Mouse (Mus musculus): ENCODE results near the gene Gabra4. TPM values are rescaled to one million over a fixed set of nuclear protein-coding genes. Genes with fewer than 3 reads are reported as not detected.
"Not testable (repeated sequence)": the region's sequence is repeated elsewhere in the genome, so short reads cannot be mapped to it uniquely, and the experiment has no call there.

Gene Gabra4
- total RNA-seq (2021) = not detected
- long read RNA-seq, experiment 1 = 0 reads
- long read RNA-seq, experiment 2 = 0 reads

GRCm38 (mm10) chr5:71658115-71658497 lies at the start of gene Gabra4:
TSS of gene Gabra4 (minus strand) at chr5:71658308.
- DNase-seq = no peak

DNA sequence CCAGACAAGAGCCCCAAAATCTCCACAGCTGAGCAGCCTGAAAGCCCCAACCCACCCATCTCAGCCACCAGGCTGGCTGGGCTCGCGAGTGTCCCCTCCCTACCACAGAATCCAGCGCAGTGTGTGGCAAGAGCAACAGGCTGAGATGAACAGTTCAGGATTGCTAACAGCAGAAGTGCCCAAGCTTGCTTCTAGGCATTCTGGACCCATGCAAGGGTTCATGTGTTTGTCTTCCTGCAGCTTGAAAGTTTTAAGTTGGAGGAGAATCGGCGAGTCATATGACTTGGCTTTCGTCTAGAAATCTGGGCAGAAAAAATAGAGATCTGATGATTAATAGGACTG lies 43.1 kb upstream of the Gabra4 start:
- no peak for DNase-seq

DNA sequence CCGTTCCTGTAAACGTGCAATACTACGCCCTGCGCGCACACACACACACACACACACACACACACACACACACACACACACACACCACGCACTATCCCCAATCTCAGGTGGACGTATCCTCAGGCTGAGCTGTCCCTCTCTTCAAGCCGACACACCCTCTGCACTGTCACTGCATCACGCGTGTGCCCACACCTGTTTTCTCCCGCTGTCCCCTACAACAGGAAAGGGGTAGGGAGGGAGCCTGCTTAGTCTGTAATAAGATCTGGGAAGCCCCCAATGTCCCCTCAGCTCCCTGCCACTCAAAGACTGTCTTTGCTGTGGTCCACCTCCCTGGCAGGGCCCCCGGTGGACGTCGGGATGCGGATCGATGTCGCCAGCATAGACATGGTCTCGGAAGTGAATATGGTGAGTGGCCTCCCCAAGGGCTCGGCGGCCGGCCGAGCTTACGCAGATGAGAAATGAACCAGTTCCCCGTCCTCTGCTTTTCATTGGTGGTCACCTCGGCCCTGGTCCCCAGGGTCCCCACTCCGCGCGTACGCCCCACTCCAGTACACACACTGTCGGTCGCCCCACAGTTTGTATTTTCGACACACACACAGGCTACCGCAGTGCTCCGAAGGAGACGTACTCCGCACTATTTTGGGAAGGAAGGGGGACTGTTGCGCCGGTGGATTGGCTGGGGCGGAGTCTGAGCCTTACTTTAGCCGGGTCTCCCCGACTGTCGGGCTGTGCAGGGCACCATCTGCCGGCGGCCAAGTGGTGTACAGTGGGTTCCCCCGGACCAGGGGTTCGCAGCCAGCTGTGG lies 42.6 kb upstream of the Gabra4 start:
- peak; percentile 8 for DNase-seq

- no peak for DNase-seq
Observed at GRCm38 (mm10) chr5:71699696-71700467, 41.8 kb upstream of the Gabra4 start.

DNA sequence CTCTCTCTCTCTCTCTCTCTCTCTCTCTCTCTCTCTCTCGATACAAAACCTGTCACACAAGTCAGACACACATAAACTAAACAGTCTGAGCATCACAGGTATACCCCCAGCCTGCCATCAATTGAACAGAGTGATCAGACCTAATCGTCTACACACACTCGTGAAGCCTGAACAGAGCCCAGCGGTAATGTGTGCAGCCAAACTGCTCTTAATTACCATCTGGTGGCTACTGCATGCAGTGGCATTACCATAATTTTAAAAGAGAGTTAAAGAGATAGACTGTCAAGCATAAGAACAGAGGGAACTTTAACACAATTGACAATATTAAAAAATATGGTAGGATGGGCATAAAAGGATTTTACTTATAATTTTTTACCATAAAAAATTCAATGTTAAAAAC lies 7.5 kb upstream of the Gabra4 start:
- no peak for DNase-seq

DNA sequence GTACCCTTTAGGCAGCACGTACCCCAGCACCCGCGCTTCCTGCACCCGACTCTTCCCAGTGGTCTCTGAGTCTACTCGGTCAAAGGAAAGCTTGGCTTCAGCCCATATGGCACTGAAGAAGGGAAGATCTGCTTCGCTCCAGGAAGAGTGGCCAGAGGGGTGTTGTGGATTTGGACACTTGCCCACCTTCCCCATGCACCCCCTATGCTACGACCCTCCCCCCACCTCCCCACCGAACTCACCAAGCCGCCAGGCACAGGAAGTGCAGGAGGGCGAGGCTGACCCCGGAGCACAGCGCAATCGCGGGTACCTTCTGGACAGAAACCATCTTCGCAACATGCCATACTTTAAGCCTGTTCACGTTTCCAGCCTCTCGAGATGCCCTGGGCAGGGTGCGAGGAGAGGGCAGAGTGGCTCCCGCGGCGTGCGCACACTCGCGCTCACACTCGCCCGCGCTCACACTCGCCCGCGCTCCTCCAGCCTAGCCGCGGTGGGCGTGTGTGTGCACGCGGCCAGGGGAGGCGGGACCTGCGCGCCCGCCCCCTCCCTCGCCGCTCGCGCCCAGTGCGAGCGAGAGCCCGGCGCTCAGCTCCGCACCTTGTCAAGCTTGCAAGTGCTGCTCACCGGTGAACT lies 510 bp downstream of the Gabra4 start, which contains the start of gene Gabrb1:
Gabrb1 (plus strand) TSS at position 632 of the 633 bp plus-strand sequence.
- DNase-seq = no peak

DNA sequence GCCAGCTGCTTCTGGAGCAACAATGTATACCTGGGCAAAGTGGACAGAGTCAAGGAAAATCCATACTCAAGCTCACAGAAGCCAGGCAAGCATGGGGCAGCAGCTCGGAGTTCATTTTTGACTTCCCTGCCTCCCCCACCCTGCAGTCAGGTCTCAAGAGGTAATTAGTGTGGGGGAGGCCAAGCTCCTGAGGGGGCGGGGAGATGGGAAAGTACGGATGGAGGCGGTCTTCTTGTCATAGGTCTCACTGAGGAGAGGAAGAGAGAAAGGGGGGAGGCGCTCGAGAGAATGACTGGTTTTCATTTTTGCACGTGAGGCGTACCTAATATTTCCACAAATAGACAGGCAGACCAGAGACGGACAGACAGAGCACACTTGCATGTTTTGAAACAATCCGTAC lies 1.3 kb downstream of the Gabra4 start:
- DNase-seq = no peak

DNA sequence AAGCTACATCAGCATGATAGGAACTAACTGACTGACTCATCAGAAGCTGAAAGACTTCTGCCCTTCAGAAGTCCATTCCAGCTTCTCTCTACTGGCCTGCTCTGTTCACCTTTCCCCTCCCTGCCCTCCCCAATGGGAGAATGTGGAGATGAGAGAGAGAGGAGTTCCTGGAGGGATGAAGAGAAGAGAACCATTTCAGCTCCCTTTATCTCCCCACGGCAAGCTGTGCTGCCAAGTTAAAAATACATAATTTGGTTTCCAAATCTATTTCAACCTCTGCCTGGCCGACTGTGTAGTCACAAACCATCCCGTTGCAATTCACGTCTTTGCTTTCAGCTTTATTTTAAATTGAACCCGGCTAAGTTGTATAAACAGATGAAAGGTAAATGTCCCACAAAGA lies 4.1 kb downstream of the Gabra4 start:
- no peak for DNase-seq

- DNase-seq = no peak
Observed at GRCm38 (mm10) chr5:71648108-71648507, 10.0 kb downstream of the Gabra4 start.

GRCm38 (mm10) chr5:71639804-71640203 lies 18.3 kb downstream of the Gabra4 start:
- no peak for DNase-seq

GRCm38 (mm10) chr5:71627820-71628219 lies 30.3 kb downstream of the Gabra4 start:
- DNase-seq = no peak

DNA sequence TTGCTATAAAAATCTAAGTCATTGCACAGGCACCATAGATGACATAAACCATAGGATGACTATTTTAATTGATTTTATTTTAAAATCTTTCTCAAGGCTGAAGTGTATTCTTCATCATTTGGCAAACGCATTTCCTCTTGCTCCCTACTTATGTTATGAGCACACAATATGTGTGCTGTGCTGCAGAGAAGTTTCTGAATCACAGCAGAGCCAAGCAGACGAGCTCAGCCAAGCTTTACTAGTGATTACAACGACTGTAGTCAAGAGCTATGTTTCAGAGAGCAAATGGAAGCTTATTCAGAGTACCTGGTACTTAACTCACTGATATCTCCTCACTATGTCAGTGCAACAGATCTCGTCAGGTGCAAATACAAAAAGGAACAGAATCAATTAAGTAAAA lies 41.4 kb downstream of the Gabra4 start:
- no peak for DNase-seq

DNA sequence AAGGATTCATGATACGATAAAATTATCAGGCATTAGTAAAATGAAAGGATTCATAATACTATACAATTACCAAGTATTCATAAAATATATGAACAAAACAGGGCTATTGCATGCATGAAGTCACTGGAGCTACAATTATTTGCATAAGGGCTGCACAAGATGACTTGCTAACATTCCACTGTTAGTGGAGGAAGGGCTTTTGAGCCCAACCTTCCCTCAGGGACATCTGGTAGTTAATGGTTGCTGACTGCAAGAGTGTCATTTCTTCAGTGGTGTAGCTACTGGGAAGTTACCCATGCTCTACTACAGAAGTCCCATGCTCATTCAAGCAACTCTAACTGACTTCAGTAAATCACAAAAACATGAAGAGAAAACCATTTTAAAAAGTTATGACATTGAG lies 43.8 kb downstream of the Gabra4 start:
- DNase-seq = no peak

- DNase-seq = no peak
Observed at GRCm38 (mm10) chr5:71608735-71609134, 49.4 kb downstream of the Gabra4 start.

GRCm38 (mm10) chr5:71606907-71607306 lies 51.2 kb downstream of the Gabra4 start:
- no peak for DNase-seq

DNA sequence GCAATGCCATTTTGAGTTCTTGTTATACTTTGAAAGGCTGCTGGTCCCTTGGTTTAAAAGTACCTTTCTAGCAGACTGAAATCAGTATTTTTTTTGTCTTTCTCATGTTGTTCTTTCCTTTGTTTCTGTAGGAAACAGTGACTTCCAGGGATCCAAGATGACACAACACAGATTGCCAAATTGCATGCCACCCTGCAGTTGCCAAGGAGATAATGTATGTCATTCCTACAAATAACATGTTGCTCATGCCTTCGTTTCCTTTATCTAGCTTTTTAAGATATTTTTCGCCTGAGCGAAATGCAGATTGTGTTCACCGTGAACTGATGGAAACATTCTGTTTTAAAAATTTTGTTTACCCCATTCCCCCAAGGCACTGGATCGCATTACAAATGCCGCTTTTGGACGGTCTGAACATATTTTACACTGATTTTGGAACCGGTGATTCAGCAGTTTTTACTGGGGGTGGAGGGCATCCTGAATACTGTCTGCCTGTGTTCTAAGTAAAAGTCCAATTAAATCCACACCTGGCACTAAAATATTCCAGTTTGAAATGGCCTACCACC lies 53.9 kb downstream of the Gabra4 start:
- no peak for DNase-seq

GRCm38 (mm10) chr5:71595321-71595720 lies 62.8 kb downstream of the Gabra4 start:
- DNase-seq = no peak

DNA sequence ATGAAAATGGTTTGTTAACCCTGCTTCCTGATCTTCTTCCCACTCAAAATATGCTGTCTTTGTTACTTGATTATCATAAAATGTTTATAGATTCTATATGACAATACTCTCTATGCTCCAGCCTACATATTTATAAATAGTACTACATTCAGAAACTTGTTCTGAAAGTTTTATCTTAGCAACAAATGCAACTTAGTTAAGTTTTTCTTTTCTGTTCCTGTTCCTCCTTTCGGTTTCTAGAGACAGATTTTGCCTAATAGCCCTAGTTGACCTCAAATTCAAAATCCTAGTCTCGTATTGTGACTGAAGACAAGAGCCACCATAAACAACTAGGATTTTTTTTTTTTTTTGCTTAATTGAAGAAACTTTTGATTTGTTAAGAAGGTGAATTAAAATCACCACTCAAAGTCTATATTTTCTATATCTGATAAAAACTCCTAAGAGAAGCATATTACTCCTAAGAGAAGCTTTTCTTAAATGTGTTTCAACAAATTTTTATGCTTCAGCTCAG lies 64.3 kb downstream of the Gabra4 start:
- DNase-seq = no peak

- DNase-seq = no peak
Observed at GRCm38 (mm10) chr5:71571646-71572237, 86.4 kb downstream of the Gabra4 start.

- no peak for DNase-seq
Observed at GRCm38 (mm10) chr5:71548079-71548478, 110.0 kb downstream of the Gabra4 start, which contains the start of gene Cox7b2. TSS of gene Cox7b2 (minus strand) at chr5:71548205.

- no peak for DNase-seq
Observed at GRCm38 (mm10) chr5:71545554-71545953, 112.6 kb downstream of the Gabra4 start.

GRCm38 (mm10) chr5:71525486-71525885 lies 132.6 kb downstream of the Gabra4 start:
- not testable (repeated sequence) for DNase-seq

All from gastrocnemius, postnatal 25 days (tissue).